Mouse (Mus musculus): ENCODE measurements at regions not wholly inside any gene's neighbourhood (a gene's known extent, or its start where the extent isn't known, plus 50 kb on each side); places are given as distances from the start of the nearest gene placed in this dataset.

DNA sequence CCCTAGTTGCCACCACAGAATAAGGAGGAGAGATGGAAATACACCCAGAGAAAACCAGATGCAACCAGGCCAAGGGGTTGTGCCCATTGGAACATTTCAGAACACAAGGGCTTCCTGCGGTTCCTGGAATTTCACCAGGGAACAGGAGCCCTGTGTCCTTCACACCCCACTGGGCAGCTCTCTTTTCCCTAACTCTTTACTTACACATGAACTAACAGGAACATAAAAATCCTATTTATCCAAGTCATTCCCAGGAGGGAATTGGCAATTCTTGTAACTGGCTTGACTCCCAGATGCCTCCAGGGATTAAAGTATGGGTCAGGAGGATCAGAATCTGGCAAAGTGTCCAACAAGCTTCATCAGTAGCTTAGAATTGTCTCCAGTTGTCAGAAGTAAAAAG lies 62.2 kb upstream of the Glycam1 start:
- peak; percentile 89 for DNase-seq (ENCODE audit: low read depth)
- no peak for TF ChIP-seq CTCF (IDR thresholded peaks at IDR 0.05; ENCODE audit: borderline replicate concordance, extremely low read depth, insufficient read depth, insufficient read length)
- no peak for TF ChIP-seq POLR2A (IDR thresholded peaks at IDR 0.05; ENCODE audit: borderline replicate concordance, extremely low read depth, insufficient read depth, insufficient read length, poor library complexity, severe bottlenecking)
